Mouse (Mus musculus): ENCODE measurements around the gene Jam3.

- no peak for TF ChIP-seq CTCF (IDR thresholded peaks at IDR 0.05; ENCODE audit: low read depth)
- TF ChIP-seq EP300 (IDR thresholded peaks at IDR 0.05; ENCODE audit: low read depth): no peak
Measured at GRCm38 (mm10) chr9:27172839-27173238, 17.6 kb upstream of the Jam3 start.
